Mouse (Mus musculus) lung, adult 10 weeks (tissue): Measurements from ENCODE around the gene Cnot9. TPM values are rescaled to one million over a fixed set of nuclear protein-coding genes. Genes with fewer than 3 reads are reported as not detected.

Experiments used
- polyA plus RNA-seq: library from polyadenylated mRNA; stranded (reverse); fragments of 350-450 nt; fragmentation: Illumina TruSeq; extraction: RNeasy Lipid Tissue Mini Kit (QIAGEN cat#74804); gene quantifications from one replicate; pipeline ENCODE4 v1.2.3, GENCODE M21; 2014; ENCODE audit warnings: low read depth, low replicate concordance; ENCODE audit not compliant: insufficient read depth

The Cnot9 gene
- polyA plus RNA-seq, result 9.2 TPM

DNA sequence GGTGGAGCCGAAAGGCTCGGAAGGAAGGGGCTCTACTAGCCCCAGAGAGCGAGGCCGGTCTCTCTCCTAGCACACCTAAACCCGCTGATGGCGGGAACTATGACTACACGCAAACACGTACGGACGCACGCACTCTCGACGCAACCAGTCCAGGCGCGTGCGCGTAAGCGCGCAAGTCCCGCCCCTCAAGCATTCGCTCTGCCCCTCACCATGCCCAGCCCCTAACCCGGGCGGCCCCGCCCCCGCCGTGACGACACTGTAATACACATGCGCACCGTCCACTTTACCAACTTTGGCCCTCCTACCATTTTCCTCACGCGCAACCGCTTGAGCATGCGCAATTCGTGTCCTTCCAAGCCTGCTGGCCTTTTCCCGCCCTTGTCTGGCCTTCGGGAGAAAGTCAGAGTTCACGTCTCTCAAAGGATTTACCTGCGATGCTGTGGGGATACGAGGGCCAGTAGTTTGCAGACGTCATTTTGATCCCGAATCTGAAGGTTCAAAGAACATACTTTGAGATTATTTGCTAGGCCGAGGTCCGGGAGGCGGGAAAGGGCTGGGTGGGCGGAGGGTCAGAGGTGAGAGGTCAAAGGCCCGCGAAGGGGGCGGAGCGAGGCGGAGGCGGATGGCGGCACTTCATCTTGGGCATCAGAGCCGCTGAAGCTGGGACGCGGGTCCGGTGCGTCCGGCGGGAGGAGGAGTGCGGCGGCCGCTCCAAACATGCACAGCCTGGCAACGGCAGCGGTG lies at the start of gene Cnot9:
Gene Cnot9, plus strand, starts transcription at position 338 of the 744 bp plus-strand sequence.

GRCm38 (mm10) chr1:74542451-74542961 lies 36.6 kb downstream of the Cnot9 start, which contains the start of gene Plcd4:
Gene Plcd4 (plus strand): TSS chr1:74542888.

DNA sequence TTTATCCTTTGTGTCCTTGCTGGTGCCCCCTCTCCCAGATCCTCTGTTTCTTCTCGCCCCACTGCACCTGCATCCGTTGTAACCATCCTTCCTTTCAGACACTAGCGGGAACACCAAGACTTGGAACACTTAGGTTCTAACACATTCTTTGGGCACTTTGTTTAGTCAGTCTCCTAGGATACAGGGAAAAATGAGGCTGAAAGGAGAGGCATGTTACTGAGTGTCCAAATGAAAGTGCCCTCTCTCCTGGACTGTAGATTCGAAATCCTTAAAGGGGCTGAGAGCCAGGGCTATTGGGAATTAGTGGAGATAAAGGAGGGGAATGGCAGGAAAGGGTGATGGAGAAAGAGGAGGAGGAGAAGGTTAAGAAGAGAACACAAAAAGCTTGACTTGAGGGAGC lies 38.3 kb downstream of the Cnot9 start, which contains the start of gene Usp37:
Gene Usp37, minus strand, starts transcription at position 101 of the 400 bp plus-strand sequence.

Other genes starting within 250 kb of the Cnot9 start
- gene Gpbar1, start 227.5 kb upstream of the Cnot9 start, polyA plus RNA-seq, result not detected
- 124 TPM for gene Aamp, start 221.3 kb upstream of the Cnot9 start, polyA plus RNA-seq
- gene Pnkd, start 221.1 kb upstream of the Cnot9 start, polyA plus RNA-seq, result 67.9 TPM
- gene Tmbim1, start 200.4 kb upstream of the Cnot9 start, polyA plus RNA-seq, result 122 TPM
- gene Catip, start 143.9 kb upstream of the Cnot9 start, polyA plus RNA-seq, result 6.8 TPM
- 9.3 TPM for gene Slc11a1, start 130.9 kb upstream of the Cnot9 start, polyA plus RNA-seq
- gene Ctdsp1, start 114.5 kb upstream of the Cnot9 start, polyA plus RNA-seq, result 77.0 TPM
- gene Vil1, start 96.7 kb upstream of the Cnot9 start, polyA plus RNA-seq, result 0.31 TPM
- gene Plcd4, start 36.8 kb downstream of the Cnot9 start, polyA plus RNA-seq, result 0.43 TPM
- gene Usp37, start 38.2 kb downstream of the Cnot9 start, polyA plus RNA-seq, result 3.3 TPM
- 3.2 TPM for gene Zfp142, start 82.2 kb downstream of the Cnot9 start, polyA plus RNA-seq
- 8.5 TPM for gene Bcs1l, start 82.2 kb downstream of the Cnot9 start, polyA plus RNA-seq
- gene Rnf25, start 95.3 kb downstream of the Cnot9 start, polyA plus RNA-seq, result 27.4 TPM
- 2.8 TPM for gene Stk36, start 95.4 kb downstream of the Cnot9 start, polyA plus RNA-seq
- 5.7 TPM for gene Ttll4, start 155.7 kb downstream of the Cnot9 start, polyA plus RNA-seq
- gene Cyp27a1, start 207.5 kb downstream of the Cnot9 start, polyA plus RNA-seq, result 18.6 TPM
- 1.6 TPM for gene Prkag3, start 243.2 kb downstream of the Cnot9 start, polyA plus RNA-seq